Mouse (Mus musculus) intestine, embryonic 16.5 days (tissue): ENCODE data around the gene Kcnj10. TPM values are rescaled to one million over a fixed set of nuclear protein-coding genes. Genes with fewer than 3 reads are reported as not detected.
A peak's percentile ranks its signal among the peaks of the same experiment; 100 is the strongest.

Source experiments
- ATAC-seq: fragments of 200-750 bp; cut with Nextera tagmentation; 2 replicates; pipeline ENCODE4 v1.8.0; 2017; ENCODE audit warnings: moderate TSS enrichment, moderate library complexity
- H3K27ac ChIP-seq: fragments of 300-500 bp; sonication (generic); 2 replicates; pipeline ENCODE4 v1.5.1; 2014; ENCODE audit warnings: mild to moderate bottlenecking, low read length
- H3K27me3 ChIP-seq: fragments of 300-500 bp; sonication (generic); replicated peaks from 2 replicates; pipeline ENCODE4 v1.6.1; 2014; ENCODE audit warnings: low read length, control low read depth, mixed read lengths; ENCODE audit not compliant: control insufficient read depth, insufficient read depth
- H3K36me3 ChIP-seq: fragments of 300-500 bp; sonication (generic); 2 replicates; pipeline ENCODE4 v1.6.1; 2014; ENCODE audit warnings: low read length, control low read depth; ENCODE audit not compliant: control insufficient read depth, insufficient read depth
- H3K4me1 ChIP-seq: fragments of 300-500 bp; sonication (generic); 2 replicates; pipeline ENCODE4 v1.6.1; 2014; ENCODE audit warnings: low read length, control low read depth, mixed read lengths; ENCODE audit not compliant: control insufficient read depth, insufficient read depth
- H3K4me2 ChIP-seq: fragments of 300-500 bp; sonication (generic); 2 replicates; pipeline ENCODE4 v1.6.1; 2014; ENCODE audit warnings: low read depth, low read length, control low read depth
- H3K4me3 ChIP-seq: fragments of 300-500 bp; sonication (generic); 2 replicates; pipeline ENCODE4 v1.5.1; 2014; ENCODE audit warnings: mild to moderate bottlenecking, low read length
- H3K9ac ChIP-seq: fragments of 300-500 bp; sonication (generic); 2 replicates; pipeline ENCODE4 v1.6.1; 2014; ENCODE audit warnings: low read depth, low read length
- H3K9me3 ChIP-seq: fragments of 300-500 bp; sonication (generic); 2 replicates; pipeline ENCODE4 v1.6.1; 2016; ENCODE audit warnings: low read length, control low read depth; ENCODE audit not compliant: control insufficient read depth
- WGBS: fragments of 180-500 bp; shearing (Covaris S2); extraction: QIAGEN DNeasy Blood & Tissue Kit; methylation state at CpG from one replicate; pipeline ENCODE4 v1.1.7; 2014; 5-methylcytosine and 5-hydroxymethylcytosine counted together
- polyA plus RNA-seq: library from polyadenylated mRNA; unstranded; fragments of >200 nt; fragmentation: Nextera tagmentation; extraction: Ambion mirVana; gene quantifications from 2 replicates; pipeline ENCODE4 v1.2.1, GENCODE M21; 2015

Gene Kcnj10
- polyA plus RNA-seq, 1 experiment from 2014 or later: 0.10 TPM

GRCm38 (mm10) chr1:172337411-172338185 is 3.4 kb upstream of the Kcnj10 start:
- Histone ChIP-seq H3K27ac (no peak overlapping the region), H3K4me2 (no peak overlapping the region), H3K27me3 (peaks cover 35% of the 10 kb centered on the region), H3K9me3 (no peaks in the 10 kb centered on the region), H3K9ac (no peak overlapping the region), H3K4me3 (no peak overlapping the region), H3K4me1 (peaks cover 11% of the 10 kb centered on the region), H3K36me3 (no peaks in the 10 kb centered on the region)
- no peak for ATAC-seq
- 43% methylated on average over 2 of the region's 2 CpGs for WGBS

DNA sequence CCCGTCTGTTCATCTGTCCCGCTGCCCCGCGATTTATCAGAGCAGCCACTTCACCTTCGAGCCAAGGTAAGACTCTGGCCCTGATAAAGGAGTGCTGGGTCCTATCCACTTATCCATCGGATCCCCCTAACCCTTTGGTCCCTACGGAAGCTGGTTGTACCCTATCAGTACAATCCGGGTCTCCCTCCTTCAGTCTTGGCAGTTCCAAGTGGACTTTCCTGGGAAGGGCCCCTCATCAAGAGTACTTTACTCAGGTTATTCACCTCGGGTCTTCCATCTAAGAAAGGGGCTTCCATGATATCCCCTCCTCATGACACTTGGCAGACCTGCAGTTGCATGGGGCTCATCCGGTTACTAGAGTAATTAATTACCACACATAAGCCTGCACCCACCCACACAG is 376 bp downstream of the Kcnj10 start:
- Histone ChIP-seq H3K4me1 (peaks cover 11% of the 10 kb centered on the region), H3K27me3 (peaks cover 36% of the 10 kb centered on the region), H3K9me3 (no peaks in the 10 kb centered on the region), H3K4me3 (peak overlapping the region; percentile 50), H3K27ac (no peak overlapping the region), H3K9ac (peak overlapping the region; percentile 30), H3K36me3 (no peaks in the 10 kb centered on the region), H3K4me2 (peak overlapping the region; percentile 79)
- 9% methylated on average over 10 of the region's 10 CpGs for WGBS
- peak; percentile 24; the same call in 1 of the 2 replicates for ATAC-seq

DNA sequence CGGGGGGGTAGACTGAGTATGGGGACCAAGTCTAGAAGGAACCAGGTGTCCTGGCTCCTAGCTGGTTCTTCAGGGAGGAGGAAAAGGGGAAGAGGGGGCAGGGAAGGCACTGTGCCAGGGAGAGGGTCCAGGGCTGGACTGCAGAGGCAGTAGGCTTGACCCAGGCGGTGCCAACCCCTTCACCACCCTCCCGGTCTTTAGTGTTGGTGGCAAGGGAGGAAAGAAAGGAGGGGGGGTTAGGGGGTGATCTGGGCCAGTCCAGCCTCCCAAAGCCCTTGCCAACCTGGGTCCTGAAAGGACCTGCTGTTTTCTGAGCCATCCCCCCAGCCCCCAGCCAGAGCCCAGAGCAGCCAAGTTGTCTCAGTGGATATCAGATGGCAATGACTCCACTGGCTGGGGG is 1.7 kb downstream of the Kcnj10 start:
- H3K9me3 ChIP-seq: no peaks in the 10 kb centered on the region
- no peak for ATAC-seq
- no peak overlapping the region for H3K4me2 ChIP-seq
- 79% methylated on average over 3 of the region's 3 CpGs for WGBS
- peaks cover 11% of the 10 kb centered on the region for H3K4me1 ChIP-seq
- no peak overlapping the region for H3K9ac ChIP-seq
- peaks cover 36% of the 10 kb centered on the region for H3K27me3 ChIP-seq
- H3K36me3 ChIP-seq: no peaks in the 10 kb centered on the region
- H3K4me3 ChIP-seq: no peak overlapping the region
- H3K27ac ChIP-seq: no peak overlapping the region

DNA sequence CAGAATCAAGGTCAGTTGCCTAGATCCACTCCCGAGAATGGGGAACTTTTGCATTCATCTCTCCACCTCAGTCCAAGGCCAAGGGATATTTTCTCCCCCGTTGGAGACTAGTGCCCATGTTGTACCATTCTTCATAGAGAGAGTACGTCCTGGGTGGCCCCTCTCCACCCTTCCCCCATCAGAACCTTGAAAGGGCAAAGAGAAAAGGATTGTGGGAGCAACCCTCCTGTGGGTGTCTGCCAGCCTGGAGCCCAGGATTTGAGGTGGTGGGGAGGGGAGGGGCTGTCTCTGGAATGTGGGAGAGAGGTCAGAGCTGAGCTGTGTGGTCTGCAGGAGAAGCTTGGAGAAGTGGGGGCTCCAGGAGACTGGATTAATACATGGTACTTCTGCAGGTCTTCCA is 2.9 kb downstream of the Kcnj10 start:
- no peak overlapping the region for H3K27ac ChIP-seq
- no peak overlapping the region for H3K4me3 ChIP-seq
- H3K27me3 ChIP-seq: peaks cover 29% of the 10 kb centered on the region
- 50% methylated on average over 3 of the region's 3 CpGs for WGBS
- ATAC-seq: no peak
- no peak overlapping the region for H3K4me2 ChIP-seq
- peaks cover 11% of the 10 kb centered on the region for H3K4me1 ChIP-seq
- no peaks in the 10 kb centered on the region for H3K36me3 ChIP-seq
- no peak overlapping the region for H3K9ac ChIP-seq
- no peaks in the 10 kb centered on the region for H3K9me3 ChIP-seq

DNA sequence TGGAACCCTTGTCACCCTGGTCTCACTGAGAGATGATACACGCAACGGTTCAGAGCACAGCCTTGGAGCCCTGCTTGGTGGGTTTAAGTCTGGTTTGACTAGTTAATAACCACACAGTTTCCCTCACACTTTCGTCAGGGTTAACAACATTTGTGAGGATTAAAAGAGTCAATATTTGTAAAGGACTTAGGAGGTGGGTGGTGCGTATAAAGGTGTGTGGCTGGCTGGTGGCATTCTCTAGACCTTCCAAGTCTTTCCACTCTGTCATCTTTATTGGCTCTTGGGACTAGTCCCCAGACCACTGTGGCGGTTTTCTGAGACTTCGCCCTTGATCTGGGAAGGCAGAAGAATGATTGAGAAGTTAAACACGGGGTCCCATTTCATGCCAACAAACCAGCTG is 3.8 kb downstream of the Kcnj10 start:
- H3K27me3 ChIP-seq: peaks cover 29% of the 10 kb centered on the region
- 49% methylated on average over 7 of the region's 7 CpGs for WGBS
- H3K9me3 ChIP-seq: no peaks in the 10 kb centered on the region
- no peak overlapping the region for H3K4me3 ChIP-seq
- no peak overlapping the region for H3K4me2 ChIP-seq
- H3K36me3 ChIP-seq: no peaks in the 10 kb centered on the region
- H3K9ac ChIP-seq: no peak overlapping the region
- ATAC-seq: no peak
- H3K4me1 ChIP-seq: peaks cover 11% of the 10 kb centered on the region
- H3K27ac ChIP-seq: no peak overlapping the region

- no peaks in the 10 kb centered on the region for H3K9me3 ChIP-seq
- H3K27ac ChIP-seq: no peak overlapping the region
- 85% methylated on average over 10 of the region's 10 CpGs for WGBS
- H3K4me3 ChIP-seq: no peak overlapping the region
- no peaks in the 10 kb centered on the region for H3K4me1 ChIP-seq
- ATAC-seq: no peak
- no peak overlapping the region for H3K4me2 ChIP-seq
- peaks cover 22% of the 10 kb centered on the region for H3K27me3 ChIP-seq
- H3K36me3 ChIP-seq: no peaks in the 10 kb centered on the region
- H3K9ac ChIP-seq: no peak overlapping the region
Measured at GRCm38 (mm10) chr1:172346707-172347106, 5.7 kb downstream of the Kcnj10 start.

DNA sequence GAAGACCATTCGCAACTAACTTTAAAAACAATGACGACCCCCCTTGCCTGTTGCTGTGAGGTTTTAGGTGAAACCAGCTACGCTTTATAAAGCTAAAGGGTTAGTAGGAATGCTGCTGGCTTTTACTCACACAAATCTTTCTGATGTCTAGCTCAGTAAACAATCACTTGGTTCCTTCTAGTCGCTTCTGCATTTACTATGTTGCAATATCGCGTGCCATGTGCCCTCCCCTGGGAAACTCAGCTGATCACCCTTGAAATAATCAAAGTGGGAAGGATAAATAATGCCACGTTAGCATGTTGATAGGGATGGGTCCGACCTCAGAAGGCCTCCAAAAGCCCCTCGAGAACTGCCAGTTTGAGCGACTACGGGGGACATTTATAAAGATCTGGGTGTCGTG is 6.4 kb downstream of the Kcnj10 start:
- H3K4me2 ChIP-seq: no peak overlapping the region
- no peak overlapping the region for H3K27ac ChIP-seq
- no peaks in the 10 kb centered on the region for H3K9me3 ChIP-seq
- H3K4me3 ChIP-seq: no peak overlapping the region
- H3K4me1 ChIP-seq: no peaks in the 10 kb centered on the region
- ATAC-seq: no peak
- peaks cover 16% of the 10 kb centered on the region; the same call in 1 of the 2 replicates for H3K27me3 ChIP-seq
- WGBS: 85% methylated on average over 12 of the region's 12 CpGs
- no peaks in the 10 kb centered on the region for H3K36me3 ChIP-seq
- no peak overlapping the region for H3K9ac ChIP-seq

- Histone ChIP-seq H3K36me3 (no peaks in the 10 kb centered on the region), H3K4me2 (no peak overlapping the region), H3K4me3 (no peak overlapping the region), H3K27me3 (peaks cover 9% of the 10 kb centered on the region; the same call in 1 of the 2 replicates), H3K9me3 (no peaks in the 10 kb centered on the region), H3K9ac (no peak overlapping the region), H3K4me1 (no peaks in the 10 kb centered on the region), H3K27ac (no peak overlapping the region)
- WGBS: 70% methylated on average over 5 of the region's 5 CpGs
- ATAC-seq: no peak
Measured at GRCm38 (mm10) chr1:172349504-172349903, 8.5 kb downstream of the Kcnj10 start.

DNA sequence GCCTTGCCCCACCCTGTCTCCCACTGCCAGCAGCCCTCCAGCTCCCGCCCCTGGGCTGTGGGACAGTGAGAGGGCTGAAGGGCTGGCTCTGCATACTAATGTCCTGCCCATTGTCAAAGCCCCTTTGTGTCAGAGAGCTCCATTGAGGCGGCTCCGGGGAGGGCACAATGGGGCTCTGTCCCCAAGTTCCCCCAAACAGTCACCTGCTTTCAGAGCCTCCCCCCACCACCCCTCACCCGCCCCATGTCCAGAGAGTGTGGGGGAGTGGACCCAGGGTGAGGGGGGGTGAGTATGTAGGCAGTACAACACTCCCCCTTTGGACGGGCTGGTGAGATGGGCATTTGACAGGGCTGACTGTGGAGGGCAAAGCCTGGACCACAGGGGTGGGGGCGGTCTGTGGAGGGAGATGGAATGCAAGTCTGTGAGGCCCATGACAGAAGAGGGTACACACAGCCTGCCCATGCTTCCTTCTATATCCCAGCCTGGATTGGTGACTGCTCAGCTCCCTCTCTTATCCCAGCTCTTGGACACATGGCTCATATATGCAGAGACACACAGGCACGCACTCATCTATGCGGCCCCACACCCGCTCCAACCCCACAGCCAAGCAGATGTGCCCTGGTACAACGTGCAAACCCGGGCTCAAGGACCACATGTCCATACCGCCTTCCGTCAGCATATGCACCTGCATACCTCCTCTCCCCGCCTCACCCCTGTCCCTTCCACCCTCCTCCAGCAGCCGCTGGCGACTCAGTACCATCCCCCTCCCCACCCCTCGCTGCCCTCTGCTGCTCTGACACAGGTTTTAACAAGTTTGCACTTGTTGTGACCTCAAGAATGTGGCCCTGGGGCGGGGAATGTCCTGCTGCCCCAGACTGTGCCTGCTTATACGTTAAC is 9.2 kb downstream of the Kcnj10 start:
- Histone ChIP-seq H3K9ac (no peak overlapping the region), H3K36me3 (no peaks in the 10 kb centered on the region), H3K4me2 (no peak overlapping the region), H3K4me1 (no peaks in the 10 kb centered on the region), H3K9me3 (no peaks in the 10 kb centered on the region), H3K27me3 (peaks cover 9% of the 10 kb centered on the region; the same call in 1 of the 2 replicates), H3K27ac (no peak overlapping the region), H3K4me3 (no peak overlapping the region)
- peak; percentile 69 for ATAC-seq
- WGBS: 22% methylated on average over 19 of the region's 19 CpGs
